Mouse (Mus musculus): ENCODE measurements at regions not wholly inside any gene's neighbourhood (a gene's known extent, or its start where the extent isn't known, plus 50 kb on each side); places are given as distances from the start of the nearest gene placed in this dataset.

GRCm38 (mm10) chr1:3012530-3012929, 1795.2 kb upstream of the Gm37988 start:
- no peak overlapping the region for H3K4me2 ChIP-seq (ENCODE audit: low read length)
- no peak overlapping the region for H3K9ac ChIP-seq (ENCODE audit: low read depth, low read length)
- DNase-seq (ENCODE audit: low spot score) (no peak), ATAC-seq (replicated peaks; ENCODE audit: low FRiP score, low read depth) (no peak)
- TF ChIP-seq CTCF (IDR thresholded peaks at IDR 0.05; ENCODE audit: low read depth): no peak
- WGBS: 60% methylated on average over 1 of the region's 1 CpGs
- no peak overlapping the region for H3K27ac ChIP-seq
- H3K4me3 ChIP-seq (replicated peaks; ENCODE audit: low read depth, low read length): no peak overlapping the region
- no peaks in the 10 kb centered on the region for H3K36me3 ChIP-seq (ENCODE audit: insufficient read depth, low read length)
- no peaks in the 10 kb centered on the region for H3K4me1 ChIP-seq (replicated peaks; ENCODE audit: insufficient read depth, low read length)
- no peaks in the 10 kb centered on the region for H3K27me3 ChIP-seq (ENCODE audit: insufficient read depth, low read length)
- H3K9me3 ChIP-seq (replicated peaks; ENCODE audit: low read length): no peaks in the 10 kb centered on the region

- no peak overlapping the region for H3K4me3 ChIP-seq (replicated peaks; ENCODE audit: low read depth, low read length)
- no peak overlapping the region for H3K4me2 ChIP-seq (ENCODE audit: low read length)
- H3K27me3 ChIP-seq (ENCODE audit: insufficient read depth, low read length): no peaks in the 10 kb centered on the region
- no peaks in the 10 kb centered on the region for H3K4me1 ChIP-seq (replicated peaks; ENCODE audit: insufficient read depth, low read length)
- H3K9ac ChIP-seq (ENCODE audit: low read depth, low read length): no peak overlapping the region
- DNase-seq (ENCODE audit: low spot score) (no peak), ATAC-seq (replicated peaks; ENCODE audit: low FRiP score, low read depth) (no peak)
- H3K27ac ChIP-seq: no peak overlapping the region
- H3K36me3 ChIP-seq (ENCODE audit: insufficient read depth, low read length): no peaks in the 10 kb centered on the region
- TF ChIP-seq CTCF (IDR thresholded peaks at IDR 0.05; ENCODE audit: low read depth): no peak
- H3K9me3 ChIP-seq (replicated peaks; ENCODE audit: low read length): no peaks in the 10 kb centered on the region
These were observed 1744.9 kb upstream of the Gm37988 start for GRCm38 (mm10) chr1:3062759-3063158.

- no peak for TF ChIP-seq CTCF (IDR thresholded peaks at IDR 0.05; ENCODE audit: low read depth)
- Histone ChIP-seq H3K27ac (no peak overlapping the region), H3K27me3 (ENCODE audit: insufficient read depth, low read length) (no peaks in the 10 kb centered on the region), H3K36me3 (ENCODE audit: insufficient read depth, low read length) (no peaks in the 10 kb centered on the region), H3K9ac (ENCODE audit: low read depth, low read length) (no peak overlapping the region), H3K4me1 (replicated peaks; ENCODE audit: insufficient read depth, low read length) (no peaks in the 10 kb centered on the region), H3K4me3 (replicated peaks; ENCODE audit: low read depth, low read length) (no peak overlapping the region), H3K4me2 (ENCODE audit: low read length) (no peak overlapping the region), H3K9me3 (replicated peaks; ENCODE audit: low read length) (no peaks in the 10 kb centered on the region)
- no peak for ATAC-seq (replicated peaks; ENCODE audit: low FRiP score, low read depth)
- DNase-seq (ENCODE audit: low spot score): no peak
These were observed 1713.3 kb upstream of the Gm37988 start for GRCm38 (mm10) chr1:3094375-3094774.

GRCm38 (mm10) chr1:3094910-3095309, 1712.8 kb upstream of the Gm37988 start:
- H3K9me3 ChIP-seq (replicated peaks; ENCODE audit: low read length): no peaks in the 10 kb centered on the region
- DNase-seq (ENCODE audit: low spot score) (no peak), ATAC-seq (replicated peaks; ENCODE audit: low FRiP score, low read depth) (no peak)
- H3K9ac ChIP-seq (ENCODE audit: low read depth, low read length): no peak overlapping the region
- H3K36me3 ChIP-seq (ENCODE audit: insufficient read depth, low read length): no peaks in the 10 kb centered on the region
- no peak for TF ChIP-seq CTCF (IDR thresholded peaks at IDR 0.05; ENCODE audit: low read depth)
- H3K4me3 ChIP-seq (replicated peaks; ENCODE audit: low read depth, low read length): no peak overlapping the region
- no peaks in the 10 kb centered on the region for H3K4me1 ChIP-seq (replicated peaks; ENCODE audit: insufficient read depth, low read length)
- no peaks in the 10 kb centered on the region for H3K27me3 ChIP-seq (ENCODE audit: insufficient read depth, low read length)
- 49% methylated on average over 1 of the region's 1 CpGs for WGBS
- no peak overlapping the region for H3K4me2 ChIP-seq (ENCODE audit: low read length)
- H3K27ac ChIP-seq: no peak overlapping the region

GRCm38 (mm10) chr1:3113564-3113963, 1694.1 kb upstream of the Gm37988 start:
- Histone ChIP-seq H3K36me3 (ENCODE audit: insufficient read depth, low read length) (no peaks in the 10 kb centered on the region), H3K4me2 (ENCODE audit: low read length) (no peak overlapping the region), H3K4me3 (replicated peaks; ENCODE audit: low read depth, low read length) (no peak overlapping the region), H3K27me3 (ENCODE audit: insufficient read depth, low read length) (no peaks in the 10 kb centered on the region), H3K9ac (ENCODE audit: low read depth, low read length) (no peak overlapping the region), H3K4me1 (replicated peaks; ENCODE audit: insufficient read depth, low read length) (no peaks in the 10 kb centered on the region), H3K27ac (no peak overlapping the region), H3K9me3 (replicated peaks; ENCODE audit: low read length) (no peaks in the 10 kb centered on the region)
- no peak for ATAC-seq (replicated peaks; ENCODE audit: low FRiP score, low read depth)
- WGBS: 75% methylated on average over 4 of the region's 4 CpGs
- TF ChIP-seq CTCF (IDR thresholded peaks at IDR 0.05; ENCODE audit: low read depth): no peak
- no peak for DNase-seq (ENCODE audit: low spot score)

- DNase-seq (ENCODE audit: low spot score) (peak; percentile 30), ATAC-seq (replicated peaks; ENCODE audit: low FRiP score, low read depth) (no peak)
- H3K4me3 ChIP-seq (replicated peaks; ENCODE audit: low read depth, low read length): no peak overlapping the region
- no peaks in the 10 kb centered on the region for H3K36me3 ChIP-seq (ENCODE audit: insufficient read depth, low read length)
- no peaks in the 10 kb centered on the region for H3K4me1 ChIP-seq (replicated peaks; ENCODE audit: insufficient read depth, low read length)
- H3K27ac ChIP-seq: no peak overlapping the region
- no peaks in the 10 kb centered on the region for H3K27me3 ChIP-seq (ENCODE audit: insufficient read depth, low read length)
- no peak for TF ChIP-seq CTCF (IDR thresholded peaks at IDR 0.05; ENCODE audit: low read depth)
- H3K9ac ChIP-seq (ENCODE audit: low read depth, low read length): no peak overlapping the region
- 46% methylated on average over 2 of the region's 2 CpGs for whole genome bisulfite sequencing
- no peaks in the 10 kb centered on the region for H3K9me3 ChIP-seq (replicated peaks; ENCODE audit: low read length)
- H3K4me2 ChIP-seq (ENCODE audit: low read length): no peak overlapping the region
These were observed 1687.9 kb upstream of the Gm37988 start for GRCm38 (mm10) chr1:3119498-3120391.

- Histone ChIP-seq H3K9me3 (replicated peaks; ENCODE audit: low read length) (no peaks in the 10 kb centered on the region), H3K4me1 (replicated peaks; ENCODE audit: insufficient read depth, low read length) (no peaks in the 10 kb centered on the region), H3K27ac (no peak overlapping the region), H3K9ac (ENCODE audit: low read depth, low read length) (no peak overlapping the region), H3K4me2 (ENCODE audit: low read length) (no peak overlapping the region), H3K27me3 (ENCODE audit: insufficient read depth, low read length) (no peaks in the 10 kb centered on the region), H3K36me3 (ENCODE audit: insufficient read depth, low read length) (no peaks in the 10 kb centered on the region), H3K4me3 (replicated peaks; ENCODE audit: low read depth, low read length) (no peak overlapping the region)
- ATAC-seq (replicated peaks; ENCODE audit: low FRiP score, low read depth) (no peak), DNase-seq (ENCODE audit: low spot score) (no peak)
- TF ChIP-seq CTCF (IDR thresholded peaks at IDR 0.05; ENCODE audit: low read depth): no peak
- 58% methylated on average over 3 of the region's 3 CpGs for WGBS
These were observed 1687.4 kb upstream of the Gm37988 start for GRCm38 (mm10) chr1:3120392-3120690.

Data from kidney, postnatal 0 days (tissue).